Mouse (Mus musculus) 3T3-L1 (cell line): ENCODE measurements around the gene Tusc2.
"Not testable (repeated sequence)": the region's sequence is repeated elsewhere in the genome, so short reads cannot be mapped to it uniquely, and the experiment has no call there.

Experiments used
- DNase-seq: peaks from one replicate; pipeline ENCODE4 v3.0.0-alpha.2; 2015; ENCODE audit warnings: low read depth, low spot score

Tusc2 gene

DNA sequence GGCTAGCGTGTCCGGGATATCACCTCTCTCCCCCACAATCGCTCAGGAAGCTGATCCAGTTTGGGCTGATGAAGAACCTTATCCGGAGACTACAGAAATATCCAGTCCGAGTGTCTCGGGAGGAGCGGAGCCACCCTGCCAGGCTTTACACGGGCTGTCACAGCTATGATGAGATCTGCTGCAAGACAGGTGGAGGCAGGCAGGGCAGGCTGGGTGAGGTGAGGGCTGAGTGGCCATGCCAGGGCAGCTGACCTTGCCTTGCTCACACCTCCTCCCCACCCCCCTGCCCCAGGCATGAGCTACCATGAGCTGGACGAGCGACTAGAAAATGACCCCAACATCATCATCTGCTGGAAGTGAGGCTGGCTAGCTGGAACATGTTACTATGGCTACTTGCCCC, 17.9 kb upstream of the Tusc2 start:
- no peak for DNase-seq

DNA sequence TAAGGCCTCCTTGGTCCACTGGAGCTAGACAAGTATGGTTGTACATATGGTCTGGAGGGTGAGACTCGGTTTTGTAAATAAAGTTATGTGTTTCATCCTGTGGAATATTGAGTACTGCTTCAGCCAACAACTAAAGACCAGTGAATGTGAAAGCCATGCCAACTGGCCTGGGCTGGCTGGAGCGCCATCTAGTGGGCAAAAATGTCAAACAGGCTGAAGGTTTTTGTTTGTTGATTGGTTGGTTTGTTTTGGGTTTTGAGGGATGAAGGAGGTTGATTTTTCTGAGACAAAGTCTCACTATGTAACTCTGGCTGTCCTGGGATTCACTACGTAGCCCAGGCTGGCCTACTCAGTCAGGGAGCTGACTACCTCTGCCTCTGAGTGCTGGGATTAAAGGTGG, 17.5 kb upstream of the Tusc2 start:
- DNase-seq = peak; percentile 86

DNA sequence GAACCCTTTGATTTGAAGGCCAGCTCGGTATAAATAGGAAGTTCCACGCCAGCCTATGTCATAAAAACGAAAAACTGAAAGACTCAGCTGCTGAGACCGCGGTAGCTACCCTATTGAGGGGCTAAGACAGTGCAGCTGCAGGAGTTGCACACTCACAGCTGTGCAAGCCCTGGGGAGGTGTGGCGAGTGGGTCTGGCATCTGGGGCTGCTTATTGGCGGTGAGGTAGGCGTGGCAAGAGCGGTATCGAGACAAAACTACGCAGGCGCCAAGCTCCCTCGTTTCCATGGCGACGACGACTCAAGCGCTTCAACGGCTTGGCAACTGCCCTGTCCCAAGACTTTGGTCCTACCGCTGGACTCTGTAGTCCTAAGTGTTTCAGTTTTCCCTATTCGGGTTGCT, 16.0 kb upstream of the Tusc2 start, which contains the start of gene Zmynd10:
Zmynd10 (plus strand) TSS at position 273 of the 400 bp plus-strand sequence.
- peak; percentile 93 for DNase-seq

DNA sequence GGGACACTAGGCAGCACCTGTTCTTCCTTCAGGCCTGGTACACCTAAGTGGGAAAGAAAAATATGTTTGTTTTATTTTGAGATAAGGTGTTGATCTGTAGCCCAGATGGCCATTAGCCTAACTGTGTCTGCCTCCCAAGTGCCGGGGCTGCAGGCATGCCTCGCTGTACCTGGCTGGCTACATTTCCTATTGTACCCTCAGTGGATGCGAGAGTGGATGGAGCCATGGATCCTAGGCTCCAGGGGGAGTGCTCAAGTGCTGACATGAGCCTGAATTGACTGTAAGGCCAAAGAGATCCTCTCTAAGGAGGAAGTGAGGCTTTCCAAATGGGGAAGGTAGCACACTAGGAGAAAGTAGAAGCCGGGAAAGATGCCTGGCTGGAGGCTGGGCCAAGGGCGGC, 15.1 kb upstream of the Tusc2 start:
- DNase-seq = no peak

DNA sequence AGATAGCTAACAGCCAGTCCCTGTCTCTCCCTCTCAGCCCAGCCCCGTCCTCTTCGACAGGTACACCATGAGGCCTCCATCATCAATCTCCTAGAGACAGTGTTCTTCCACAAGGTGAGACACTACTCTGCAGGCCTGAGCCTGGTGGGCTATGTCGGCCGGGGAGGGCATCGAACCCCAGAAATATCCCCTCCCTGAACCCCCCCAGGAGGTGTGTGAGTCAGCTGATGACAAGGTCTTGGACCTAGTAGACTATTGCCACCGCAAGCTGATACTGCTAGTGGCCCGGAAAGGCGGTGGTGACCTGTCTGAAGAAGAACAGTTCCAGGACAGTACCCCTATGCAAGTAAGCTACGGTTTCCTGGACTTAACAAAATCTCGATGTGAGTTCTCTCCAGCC, 14.2 kb upstream of the Tusc2 start:
- DNase-seq = no peak

DNA sequence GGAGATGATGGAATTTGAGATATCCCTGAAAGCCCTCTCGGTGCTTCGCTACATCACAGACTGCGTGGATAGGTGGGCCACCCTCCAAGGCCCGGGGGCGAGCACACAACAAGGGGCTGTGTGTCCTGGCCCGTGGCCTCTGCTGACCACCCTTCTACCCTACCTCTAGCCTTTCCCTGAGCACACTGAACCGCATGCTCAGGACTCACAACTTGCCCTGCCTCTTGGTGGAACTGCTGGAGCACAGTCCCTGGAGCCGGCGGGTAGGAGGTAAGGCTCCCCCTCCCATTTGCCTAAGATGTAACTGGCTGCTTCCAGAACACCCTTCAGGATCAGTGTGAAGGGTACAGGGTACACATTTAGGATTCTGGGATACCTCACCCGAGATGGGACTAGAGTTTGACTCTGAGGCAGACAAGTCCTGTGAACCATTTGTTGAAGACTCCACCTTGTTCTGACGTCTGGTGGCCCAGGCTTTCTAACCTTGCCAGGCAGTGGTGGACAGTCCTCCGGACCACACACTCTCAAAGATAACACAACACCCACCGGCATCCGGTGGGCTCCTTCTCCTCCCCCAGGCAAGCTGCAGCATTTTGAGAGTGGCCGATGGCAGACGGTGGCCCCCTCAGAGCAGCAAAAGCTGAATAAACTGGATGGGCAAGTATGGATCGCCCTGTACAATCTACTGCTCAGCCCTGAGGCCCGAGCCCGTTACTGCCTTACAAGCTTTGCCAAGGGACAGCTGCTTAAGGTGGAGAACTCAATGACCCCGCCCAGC, 13.6 kb upstream of the Tusc2 start:
- DNase-seq = no peak

DNA sequence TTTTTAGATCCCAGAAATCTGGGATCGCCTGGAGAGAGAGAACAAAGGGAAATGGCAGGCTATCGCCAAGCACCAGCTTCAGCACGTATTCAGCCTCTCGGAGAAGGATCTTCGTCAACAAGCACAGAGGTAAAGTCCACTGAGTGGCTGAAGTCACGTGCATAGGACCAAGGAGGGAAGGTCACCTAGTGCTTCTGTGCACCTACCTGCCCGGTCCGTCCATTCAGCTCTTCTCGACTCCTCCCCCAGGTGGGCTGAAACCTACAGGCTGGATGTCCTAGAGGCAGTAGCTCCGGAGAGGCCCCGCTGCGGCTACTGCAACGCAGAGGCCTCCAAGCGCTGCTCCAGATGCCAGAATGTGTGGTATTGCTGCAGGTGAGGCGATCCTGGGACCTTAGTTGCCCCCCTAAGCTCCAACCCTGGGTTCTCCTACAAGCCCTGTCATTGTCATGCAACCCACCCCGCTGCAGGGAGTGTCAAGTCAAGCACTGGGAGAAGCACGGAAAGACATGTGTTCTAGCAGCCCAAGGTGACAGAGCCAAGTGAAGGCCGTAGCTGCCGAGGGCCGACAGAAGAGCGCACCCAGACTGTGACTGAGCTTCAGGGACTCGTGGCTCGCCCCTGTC, 12.5 kb upstream of the Tusc2 start:
- DNase-seq = no peak

DNA sequence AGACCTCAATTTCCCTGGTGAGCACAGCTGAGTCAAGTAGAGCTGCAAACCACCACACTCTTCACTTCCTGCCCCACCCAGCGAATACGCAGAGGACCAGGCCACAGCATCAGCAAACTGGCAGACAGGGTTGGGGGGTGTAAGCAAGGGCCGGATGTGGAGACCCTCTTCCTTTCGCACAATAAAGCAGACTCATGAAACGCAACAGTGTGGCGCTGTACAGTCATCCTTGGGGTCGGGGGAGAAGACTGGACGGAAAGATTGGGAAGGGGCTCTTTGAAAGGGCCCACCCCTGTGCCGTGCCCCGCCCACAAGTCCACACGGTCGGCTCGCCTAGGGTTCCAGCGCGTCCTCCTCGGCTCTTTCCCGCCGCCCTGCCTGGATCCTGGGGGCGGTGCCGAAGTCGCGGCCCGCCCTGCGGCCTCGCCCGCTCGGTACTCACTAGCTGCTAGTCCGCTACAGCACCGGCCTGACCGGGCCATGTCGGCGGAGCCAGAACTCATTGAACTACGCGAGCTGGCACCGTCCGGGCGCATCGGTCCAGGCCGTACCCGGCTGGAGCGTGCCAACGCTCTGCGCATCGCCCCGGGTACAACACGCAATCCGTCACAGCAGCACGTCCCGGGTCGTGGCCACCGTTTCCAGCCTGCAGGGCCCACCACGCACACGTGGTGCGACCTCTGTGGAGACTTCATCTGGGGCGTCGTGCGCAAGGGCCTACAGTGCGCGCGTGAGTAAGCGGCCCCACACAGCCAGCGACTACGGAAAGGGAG, 11.8 kb upstream of the Tusc2 start, which contains the start of gene Rassf1:
Rassf1 (plus strand) TSS at position 439 of the 773 bp plus-strand sequence.
- DNase-seq = peak; percentile 73

DNA sequence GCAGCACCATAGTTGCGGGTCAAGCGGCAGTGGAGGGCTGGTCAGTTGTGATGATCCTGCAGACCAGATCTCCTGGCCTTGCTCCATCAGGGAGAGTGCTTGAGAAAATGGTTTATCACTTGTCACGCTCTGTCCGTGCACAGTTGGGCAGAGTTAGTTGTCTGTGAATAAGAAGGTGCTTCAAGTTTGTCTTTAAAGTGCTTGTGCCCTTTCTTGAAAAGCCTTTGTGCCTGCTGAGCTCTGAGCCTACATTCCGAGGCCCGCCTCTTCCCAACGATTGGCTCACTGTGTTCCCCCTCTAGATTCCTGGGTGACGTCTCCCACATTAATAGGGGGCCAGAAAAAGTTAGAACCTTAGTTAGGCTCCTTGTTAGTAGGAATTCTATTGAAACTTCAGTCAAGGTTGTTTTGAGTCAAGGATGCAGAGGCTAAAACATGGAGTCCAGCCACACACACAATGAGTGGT, 11.1 kb upstream of the Tusc2 start:
- peak; percentile 58 for DNase-seq

DNA sequence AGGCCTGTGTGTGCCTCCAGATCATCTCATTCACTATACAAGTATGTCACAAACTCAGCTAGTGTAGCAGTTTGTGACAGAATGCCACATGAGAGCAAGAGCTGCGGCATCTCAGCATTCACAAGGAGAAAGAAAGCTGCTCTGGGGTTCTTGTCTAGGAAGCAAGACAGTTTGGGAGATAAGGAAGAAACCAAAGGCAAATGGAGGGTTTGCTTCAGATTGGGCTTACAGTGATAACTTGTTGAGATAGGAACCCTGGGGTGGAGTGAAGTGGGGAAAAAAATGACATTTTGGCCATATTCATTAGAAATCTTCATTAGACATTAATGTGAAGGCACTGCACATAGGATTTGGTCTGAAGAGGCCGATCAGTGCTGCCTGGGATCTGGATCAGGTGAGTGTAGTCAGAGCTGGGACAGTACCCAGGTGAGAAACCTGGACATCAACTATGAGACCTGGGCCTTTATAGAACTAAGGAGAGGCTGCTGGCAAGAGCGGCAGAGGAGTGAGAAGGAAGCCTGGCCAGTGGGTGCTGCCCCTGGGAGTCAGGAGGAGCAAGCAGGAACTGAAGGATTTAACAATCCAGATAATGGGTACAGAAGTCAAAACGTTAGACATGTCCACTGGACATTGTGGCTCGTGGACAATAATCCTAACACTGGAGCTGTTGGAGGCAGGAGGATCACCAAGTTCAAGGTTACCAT, 10.2 kb upstream of the Tusc2 start:
- no peak for DNase-seq

DNA sequence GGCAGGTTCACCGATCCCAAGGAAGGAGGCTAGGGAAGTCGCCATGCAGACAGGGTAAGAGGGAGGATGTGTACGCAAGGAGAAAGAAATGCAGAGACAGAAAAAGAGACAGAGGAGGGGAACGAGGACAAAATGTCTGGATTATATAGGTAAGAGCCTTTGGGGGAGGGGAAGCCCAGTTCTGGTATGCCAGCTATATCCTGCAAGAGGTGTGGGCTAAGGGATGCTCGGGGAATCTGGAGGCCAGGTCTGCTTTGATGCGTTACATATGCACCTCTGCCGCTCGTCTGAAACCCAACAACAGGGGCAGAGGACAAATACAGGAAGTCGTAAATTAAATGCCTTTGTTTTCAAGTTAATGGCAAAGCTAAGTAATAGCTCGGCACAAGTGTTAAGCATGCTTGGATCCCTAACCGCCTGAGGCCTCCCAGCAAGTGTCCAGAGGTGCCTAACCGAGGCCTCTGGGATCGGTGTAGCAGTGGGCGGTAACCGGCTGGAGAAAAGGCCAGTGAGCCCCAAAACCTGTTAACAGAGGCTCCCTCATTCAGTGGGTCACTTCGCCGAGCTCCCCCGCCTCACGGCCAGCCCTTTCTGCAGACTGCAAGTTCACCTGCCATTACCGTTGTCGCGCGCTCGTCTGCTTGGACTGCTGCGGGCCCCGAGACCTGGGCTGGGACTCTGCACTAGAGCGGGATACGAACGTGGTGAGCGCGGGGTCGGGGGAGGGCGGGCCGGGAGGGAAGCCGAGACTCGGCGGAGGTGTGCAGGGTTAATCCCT, 9.3 kb upstream of the Tusc2 start:
- no peak for DNase-seq

DNA sequence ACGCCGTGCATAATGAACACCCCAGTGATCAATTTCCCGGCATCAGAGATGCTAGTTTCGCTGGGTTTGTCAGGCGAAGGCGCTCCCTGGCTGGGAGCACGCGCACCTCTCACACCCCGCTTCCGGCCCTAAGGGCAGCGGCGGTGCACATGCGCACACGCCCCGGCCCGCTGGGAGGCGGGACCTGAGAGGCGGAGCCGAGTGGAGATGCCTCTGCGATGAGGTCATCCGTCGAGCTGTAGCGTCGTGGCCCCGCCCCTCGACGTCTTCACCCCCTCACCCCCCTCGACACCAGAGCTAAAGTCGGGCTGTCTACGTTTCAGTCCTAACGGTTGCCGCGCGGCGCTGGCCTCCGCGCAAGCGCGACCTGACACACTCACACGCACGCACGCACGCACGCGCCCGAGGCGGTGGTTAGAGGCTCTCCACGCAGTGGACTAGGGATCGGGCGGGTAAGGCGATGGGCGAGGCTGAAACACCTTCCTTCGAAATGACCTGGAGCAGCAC, 8.7 kb upstream of the Tusc2 start:
- DNase-seq = peak; percentile 96

DNA sequence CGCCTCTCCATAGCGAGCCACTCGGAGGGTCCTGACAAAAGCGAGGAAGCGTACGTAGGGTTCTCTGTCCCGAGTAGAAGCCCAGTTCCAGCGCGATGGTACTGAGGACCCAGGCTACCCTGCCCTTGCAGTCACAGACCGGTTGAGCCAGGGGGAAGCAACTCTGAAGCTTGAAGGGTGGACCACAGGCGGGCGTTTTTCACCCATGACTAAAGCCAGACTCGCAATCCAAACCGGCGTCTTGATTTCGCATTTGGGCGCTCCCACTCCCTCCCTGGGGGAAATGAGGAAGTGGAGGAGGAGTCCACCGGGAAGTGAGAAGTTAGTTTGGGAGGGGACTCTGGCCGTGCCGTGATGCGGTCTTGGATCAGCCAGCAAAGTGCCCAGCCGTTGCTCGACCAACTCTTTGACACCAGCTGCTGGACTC, 8.0 kb upstream of the Tusc2 start:
- peak; percentile 79 for DNase-seq

DNA sequence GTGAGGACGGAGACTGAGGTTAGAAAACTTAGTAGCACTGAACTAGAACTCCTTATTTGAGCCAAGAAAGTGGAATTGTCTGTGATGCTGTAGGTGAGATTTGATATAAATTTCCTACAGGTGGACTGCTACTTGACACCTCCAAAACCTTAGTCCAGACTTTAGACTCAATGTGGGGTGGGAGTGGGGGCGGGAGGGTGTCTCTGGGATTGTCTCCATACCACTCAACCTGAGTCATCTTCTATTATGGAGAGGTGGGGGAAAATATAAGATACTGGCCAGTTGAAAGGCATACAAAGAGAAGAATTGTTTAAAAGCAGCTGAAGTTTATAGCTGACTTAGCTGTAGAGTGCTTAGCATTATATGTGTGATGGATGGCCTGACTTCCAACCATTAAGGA, 7.4 kb upstream of the Tusc2 start:
- peak; percentile 64 for DNase-seq

DNA sequence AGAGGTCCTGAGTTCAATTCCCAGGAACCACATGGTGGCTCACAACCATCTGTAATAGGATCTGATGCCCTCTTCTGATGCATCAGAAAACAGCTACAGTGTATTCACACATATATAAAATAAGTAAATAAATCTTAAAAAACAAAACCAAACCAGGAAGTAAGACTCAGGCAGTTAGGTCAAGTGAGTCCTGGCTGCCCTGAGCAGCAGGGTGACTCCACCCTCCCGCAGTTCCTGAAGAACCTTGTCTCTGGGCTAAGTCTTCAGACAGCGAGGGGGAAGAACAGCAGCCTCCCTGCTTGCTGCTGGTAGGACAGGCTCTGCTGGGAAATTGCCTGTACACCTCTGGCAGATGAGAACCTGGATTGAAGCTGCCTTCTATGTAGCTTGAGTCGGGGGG, 6.7 kb upstream of the Tusc2 start:
- DNase-seq = no peak

DNA sequence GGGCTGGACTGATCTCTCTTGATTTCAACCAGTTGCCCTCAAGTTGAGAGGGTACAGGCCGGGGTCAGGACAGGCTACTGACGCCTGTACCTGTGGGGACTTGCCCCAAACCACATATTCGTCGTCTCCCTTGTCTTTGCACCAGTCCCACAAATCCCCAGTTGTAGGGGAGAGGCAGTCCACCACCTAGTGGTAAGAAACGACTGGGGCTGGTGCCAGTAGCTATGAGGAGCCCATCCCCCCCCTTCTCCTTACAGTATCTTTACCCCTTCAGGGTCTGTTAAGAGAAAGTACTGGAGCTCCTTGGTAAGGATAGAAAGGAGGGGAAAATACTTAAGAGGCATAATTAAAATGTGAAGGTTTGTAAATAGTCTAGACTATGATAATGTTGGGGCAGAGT, 2.5 kb downstream of the Tusc2 start:
- DNase-seq = not testable (repeated sequence)

DNA sequence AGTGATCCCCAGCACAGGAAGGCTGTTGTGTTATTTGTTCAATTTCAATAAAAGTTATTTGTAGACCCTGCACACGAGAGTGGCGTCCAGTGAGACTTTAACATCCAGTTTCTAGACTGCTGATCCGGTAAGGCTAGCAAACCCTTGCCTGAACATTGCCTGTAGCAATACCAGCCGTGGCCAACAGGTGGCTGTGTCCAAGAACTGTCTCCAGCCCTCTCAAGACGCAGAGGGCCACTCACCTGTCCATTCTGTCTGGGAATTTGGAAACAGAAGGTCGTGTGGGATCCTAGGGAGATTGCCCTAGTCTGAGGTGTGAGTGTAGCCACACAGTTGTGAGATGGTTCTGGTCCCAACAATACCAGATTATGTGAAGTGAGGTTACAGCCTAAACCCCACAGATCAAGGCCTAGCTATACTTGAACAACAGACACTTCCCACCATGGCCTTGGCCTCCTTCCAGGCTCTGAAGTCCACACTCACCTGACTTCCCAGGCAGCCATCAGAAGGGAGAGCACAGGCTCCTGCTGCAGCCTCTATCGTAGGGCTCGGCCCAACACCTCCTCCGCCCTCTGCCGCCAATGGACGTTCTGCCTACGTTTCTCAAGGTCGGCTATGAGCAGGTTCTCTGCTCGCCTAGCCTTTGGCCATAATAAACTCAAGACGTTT, 3.1 kb downstream of the Tusc2 start:
- DNase-seq = peak; percentile 83

DNA sequence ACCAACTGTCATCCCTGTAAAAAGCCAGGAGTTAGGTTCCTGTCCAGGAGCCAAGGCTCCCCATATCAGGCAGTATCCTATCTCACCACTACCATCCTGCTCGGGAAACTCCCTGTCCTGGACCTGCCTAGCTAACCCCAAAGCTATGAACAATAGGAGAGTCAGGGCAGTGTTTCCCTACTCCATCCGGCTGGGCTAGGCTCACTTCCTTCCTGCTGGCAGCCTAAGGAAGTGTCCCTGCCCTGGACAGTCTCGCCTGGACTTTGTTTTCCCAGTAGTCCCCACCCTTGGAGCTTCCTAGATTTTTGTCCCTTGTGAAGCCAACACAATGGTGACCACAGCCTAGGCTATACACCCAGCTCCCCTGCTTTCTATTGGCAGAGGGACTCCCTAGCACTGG, 3.8 kb downstream of the Tusc2 start:
- no peak for DNase-seq

DNA sequence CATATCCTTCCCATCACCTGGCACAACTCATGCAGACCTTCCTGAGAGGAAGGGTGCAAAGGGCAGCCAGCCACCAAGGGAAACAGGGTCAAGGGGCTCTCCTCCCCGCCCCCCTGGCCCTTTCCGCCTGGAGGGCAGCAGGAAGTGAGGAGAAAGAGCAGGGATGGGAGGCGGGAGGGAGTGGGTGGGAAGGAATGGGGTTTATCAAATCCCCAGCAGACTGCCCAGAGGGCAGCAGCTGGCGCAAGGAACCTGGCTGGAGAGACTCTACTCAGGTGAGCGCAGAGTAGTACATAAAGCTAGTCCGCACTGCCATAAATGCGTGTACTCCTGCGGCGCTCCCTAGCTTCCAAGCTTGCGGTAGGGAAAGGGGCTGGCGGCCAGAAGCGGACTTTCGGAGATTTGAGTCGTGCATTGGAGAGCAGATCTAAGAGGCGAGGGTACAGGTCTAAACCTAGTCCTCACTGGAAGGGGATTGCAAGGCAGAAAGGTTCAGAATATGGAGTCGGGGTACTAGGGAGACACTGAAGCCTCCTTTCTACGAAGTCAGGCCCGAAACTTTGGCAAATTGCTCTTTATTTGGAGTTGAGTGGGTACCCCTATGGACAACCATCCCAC, 4.8 kb downstream of the Tusc2 start, which contains the start of gene Hyal2:
Hyal2 (plus strand) TSS at position 244 of the 618 bp plus-strand sequence.
- DNase-seq = no peak
